Mouse (Mus musculus): ENCODE data around the gene Lrch4. TPM values are rescaled to one million over a fixed set of nuclear protein-coding genes. Genes with fewer than 3 reads are reported as not detected.
"Not testable (repeated sequence)": the region's sequence is repeated elsewhere in the genome, so short reads cannot be mapped to it uniquely, and the experiment has no call there.

Gene Lrch4
- polyA plus RNA-seq, 1 experiment = 16.9 TPM

DNA sequence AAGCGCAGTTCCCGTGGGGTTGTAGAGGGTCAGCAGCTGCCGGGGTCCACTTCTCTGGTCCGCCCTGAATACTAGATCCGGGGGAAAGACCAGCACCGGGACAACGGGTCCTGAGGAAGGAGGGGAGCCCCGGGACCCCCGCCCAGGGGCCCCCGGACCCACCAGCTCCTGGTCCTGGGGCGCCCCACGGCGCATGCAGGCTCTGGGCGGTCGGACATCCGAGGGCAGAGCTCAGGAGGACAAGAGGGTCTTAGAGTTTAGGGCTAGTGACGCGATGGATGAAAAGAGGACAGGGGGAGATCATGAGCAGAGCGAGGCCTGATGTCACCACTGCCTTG is 28.7 kb upstream of the Lrch4 start:
- DNase-seq (ENCODE audit: low read depth) = no peak
- TF ChIP-seq CTCF (IDR thresholded peaks at IDR 0.05; ENCODE audit: borderline replicate concordance, extremely low read depth, insufficient read depth, insufficient read length) (no peak), POLR2A (IDR thresholded peaks at IDR 0.05; ENCODE audit: borderline replicate concordance, extremely low read depth, insufficient read depth, insufficient read length, poor library complexity, severe bottlenecking) (no peak)

- DNase-seq (ENCODE audit: low read depth) = peak; percentile 100
- peak; percentile 14; the same call in 1 of the 2 replicates for TF ChIP-seq POLR2A (IDR thresholded peaks at IDR 0.05; ENCODE audit: borderline replicate concordance, extremely low read depth, insufficient read depth, insufficient read length, poor library complexity, severe bottlenecking)
- TF ChIP-seq CTCF (IDR thresholded peaks at IDR 0.05; ENCODE audit: borderline replicate concordance, extremely low read depth, insufficient read depth, insufficient read length) = no peak
These were observed 28.1 kb upstream of the Lrch4 start, which contains the start of gene Mospd3 for GRCm38 (mm10) chr5:137600619-137601364. Mospd3 (minus strand) TSS chr5:137601058.

- TF ChIP-seq POLR2A (IDR thresholded peaks at IDR 0.05; ENCODE audit: borderline replicate concordance, extremely low read depth, insufficient read depth, insufficient read length, poor library complexity, severe bottlenecking) (no peak), CTCF (IDR thresholded peaks at IDR 0.05; ENCODE audit: borderline replicate concordance, extremely low read depth, insufficient read depth, insufficient read length) (no peak)
- DNase-seq (ENCODE audit: low read depth) = no peak
These were observed 27.6 kb upstream of the Lrch4 start for GRCm38 (mm10) chr5:137601365-137601729.

- no peak for DNase-seq (ENCODE audit: low read depth)
- TF ChIP-seq POLR2A (IDR thresholded peaks at IDR 0.05; ENCODE audit: borderline replicate concordance, extremely low read depth, insufficient read depth, insufficient read length, poor library complexity, severe bottlenecking) (no peak), CTCF (IDR thresholded peaks at IDR 0.05; ENCODE audit: borderline replicate concordance, extremely low read depth, insufficient read depth, insufficient read length) (no peak)
These were observed 20.9 kb upstream of the Lrch4 start for GRCm38 (mm10) chr5:137607860-137608653.

DNA sequence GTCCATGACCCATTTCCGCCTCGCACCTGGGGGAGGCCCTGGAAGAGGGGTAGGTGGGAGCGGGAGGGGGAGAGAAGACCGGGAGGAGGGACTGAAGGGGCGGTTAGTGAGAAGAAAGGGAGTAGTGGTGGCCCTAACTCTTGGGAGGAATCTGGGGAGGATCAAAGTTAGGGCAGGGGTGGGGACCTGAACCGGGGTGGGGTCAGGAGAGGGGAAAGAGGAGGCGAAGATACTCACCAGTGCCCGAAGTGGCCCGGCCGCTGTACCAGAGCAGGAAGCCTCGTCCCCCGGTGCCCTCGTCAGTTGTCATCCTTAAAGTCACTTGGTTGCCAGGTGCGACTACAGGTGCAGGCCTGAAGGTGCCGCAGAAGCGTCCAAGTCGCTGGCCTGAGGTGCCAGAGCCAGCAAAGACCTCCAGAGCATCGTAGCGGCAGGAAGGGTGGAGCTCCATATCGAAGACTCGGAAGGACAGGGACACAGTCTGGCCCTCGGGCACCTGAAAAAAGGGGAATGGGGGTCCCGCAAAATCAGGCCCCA is 20.2 kb upstream of the Lrch4 start:
- no peak for DNase-seq (ENCODE audit: low read depth)
- TF ChIP-seq CTCF (IDR thresholded peaks at IDR 0.05; ENCODE audit: borderline replicate concordance, extremely low read depth, insufficient read depth, insufficient read length) (no peak), POLR2A (IDR thresholded peaks at IDR 0.05; ENCODE audit: borderline replicate concordance, extremely low read depth, insufficient read depth, insufficient read length, poor library complexity, severe bottlenecking) (no peak)

GRCm38 (mm10) chr5:137609292-137609691 is 19.6 kb upstream of the Lrch4 start:
- TF ChIP-seq POLR2A (IDR thresholded peaks at IDR 0.05; ENCODE audit: borderline replicate concordance, extremely low read depth, insufficient read depth, insufficient read length, poor library complexity, severe bottlenecking) = no peak
- no peak for TF ChIP-seq CTCF (IDR thresholded peaks at IDR 0.05; ENCODE audit: borderline replicate concordance, extremely low read depth, insufficient read depth, insufficient read length)
- no peak for DNase-seq (ENCODE audit: low read depth)

- no peak for DNase-seq (ENCODE audit: low read depth)
These were observed 18.9 kb upstream of the Lrch4 start for GRCm38 (mm10) chr5:137610056-137610455.

DNA sequence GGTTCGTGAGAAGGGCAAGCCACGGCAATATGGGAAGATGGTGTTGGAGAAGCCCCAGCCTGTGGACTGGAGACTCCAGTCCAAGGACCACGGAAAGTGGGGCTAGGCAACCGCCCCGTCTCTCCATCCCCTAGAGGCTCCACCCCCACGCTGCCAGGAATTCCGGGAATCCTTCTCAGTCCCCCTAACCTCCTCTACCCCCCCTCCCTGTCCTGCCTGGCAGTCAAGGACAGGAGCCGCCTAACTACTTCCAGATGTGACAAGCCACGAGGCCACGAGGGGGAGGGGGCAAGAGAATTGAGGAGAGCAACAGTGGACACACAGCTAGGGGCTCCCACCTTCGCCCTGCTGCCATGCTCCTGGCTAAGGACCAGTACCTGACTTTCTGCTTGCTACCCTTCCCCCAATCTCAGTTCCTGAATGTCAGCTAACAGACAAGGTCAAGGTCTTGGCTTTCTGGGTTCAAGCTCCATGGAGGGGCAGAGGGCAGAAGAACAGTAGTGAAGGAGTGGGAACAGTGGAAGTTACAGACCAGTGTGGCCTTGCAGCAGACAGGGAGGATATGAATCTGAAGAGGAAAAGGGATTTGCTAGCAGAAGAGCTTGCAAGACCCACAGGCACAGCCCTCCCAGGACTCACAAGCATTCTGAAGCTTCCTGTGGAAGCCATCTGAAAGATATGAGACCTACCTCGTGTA is 18.2 kb upstream of the Lrch4 start:
- DNase-seq (ENCODE audit: low read depth) = no peak
- no peak for TF ChIP-seq POLR2A (IDR thresholded peaks at IDR 0.05; ENCODE audit: borderline replicate concordance, extremely low read depth, insufficient read depth, insufficient read length, poor library complexity, severe bottlenecking)
- TF ChIP-seq CTCF (IDR thresholded peaks at IDR 0.05; ENCODE audit: borderline replicate concordance, extremely low read depth, insufficient read depth, insufficient read length) = no peak

More at GRCm38 (mm10) chr5:137610056-137610455, 18.9 kb upstream of the Lrch4 start:
- no peak for TF ChIP-seq POLR2A (IDR thresholded peaks at IDR 0.05; ENCODE audit: borderline replicate concordance, extremely low read depth, insufficient read depth, insufficient read length, poor library complexity, severe bottlenecking)
- no peak for TF ChIP-seq CTCF (IDR thresholded peaks at IDR 0.05; ENCODE audit: borderline replicate concordance, extremely low read depth, insufficient read depth, insufficient read length)

DNA sequence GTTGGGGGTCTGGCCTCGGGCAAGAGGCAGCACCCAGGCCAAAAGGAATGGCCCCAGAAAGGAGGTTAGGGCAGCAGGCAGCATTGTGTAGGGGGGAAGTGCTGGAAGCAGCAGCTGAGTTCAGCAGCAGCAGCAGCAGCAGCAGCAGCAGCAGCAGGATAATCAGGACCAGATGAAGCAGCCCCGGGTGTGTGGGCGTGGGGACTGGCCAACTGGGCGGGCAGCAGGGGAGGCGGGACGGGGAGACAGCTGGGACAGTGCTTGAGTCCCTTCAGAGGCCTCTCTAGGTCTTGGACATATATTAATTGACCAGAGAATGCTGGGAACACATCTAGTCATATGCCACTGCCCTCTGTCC is 17.7 kb upstream of the Lrch4 start:
- DNase-seq (ENCODE audit: low read depth) = no peak
- TF ChIP-seq CTCF (IDR thresholded peaks at IDR 0.05; ENCODE audit: borderline replicate concordance, extremely low read depth, insufficient read depth, insufficient read length) = no peak
- TF ChIP-seq POLR2A (IDR thresholded peaks at IDR 0.05; ENCODE audit: borderline replicate concordance, extremely low read depth, insufficient read depth, insufficient read length, poor library complexity, severe bottlenecking) = no peak

DNA sequence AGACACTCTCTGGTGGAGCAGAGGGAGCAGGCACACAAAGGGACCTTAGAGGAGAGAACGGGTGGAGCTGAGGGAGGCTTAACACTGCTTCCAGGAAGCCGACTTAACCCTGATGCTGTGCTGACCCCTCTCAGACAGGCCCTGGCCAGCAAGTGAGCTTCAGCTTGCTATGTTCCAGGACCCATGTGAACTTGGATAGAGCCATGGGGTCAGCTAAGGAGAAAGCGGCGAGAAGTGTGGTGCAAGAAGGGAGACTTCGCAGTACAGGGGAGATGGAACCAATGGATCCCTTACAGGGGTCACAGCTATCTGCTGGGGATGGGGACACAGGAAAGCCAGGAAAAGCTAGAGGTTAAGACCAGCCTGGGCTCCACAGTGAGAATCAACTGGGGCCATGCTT is 15.8 kb upstream of the Lrch4 start:
- TF ChIP-seq CTCF (IDR thresholded peaks at IDR 0.05; ENCODE audit: borderline replicate concordance, extremely low read depth, insufficient read depth, insufficient read length) (no peak), POLR2A (IDR thresholded peaks at IDR 0.05; ENCODE audit: borderline replicate concordance, extremely low read depth, insufficient read depth, insufficient read length, poor library complexity, severe bottlenecking) (no peak)

DNA sequence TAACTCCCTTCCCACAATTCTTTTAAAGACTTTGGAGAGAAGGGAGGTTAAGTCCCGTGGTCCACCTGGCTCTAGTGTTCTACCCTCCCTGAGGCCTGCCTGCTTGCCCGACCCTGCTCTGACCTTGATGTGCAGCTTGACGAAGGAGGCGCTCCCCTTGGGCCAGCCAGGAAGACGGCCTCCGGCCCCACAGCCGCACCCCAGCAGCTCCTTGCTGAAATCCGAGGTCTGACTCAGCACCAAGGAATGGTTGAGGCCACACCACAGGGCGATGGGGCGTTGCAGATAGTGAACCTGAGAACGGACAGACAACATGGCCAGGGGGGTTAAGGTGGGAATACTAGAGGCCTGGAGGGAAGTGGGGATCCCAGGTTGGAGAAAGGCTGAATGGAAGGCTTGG is 15.4 kb upstream of the Lrch4 start, which contains the start of gene Pcolce:
TSS of gene Pcolce (minus strand) at position 235 of the 400 bp plus-strand sequence.
- DNase-seq (ENCODE audit: low read depth) = no peak
- TF ChIP-seq POLR2A (IDR thresholded peaks at IDR 0.05; ENCODE audit: borderline replicate concordance, extremely low read depth, insufficient read depth, insufficient read length, poor library complexity, severe bottlenecking) (no peak), CTCF (IDR thresholded peaks at IDR 0.05; ENCODE audit: borderline replicate concordance, extremely low read depth, insufficient read depth, insufficient read length) (no peak)

More for the DNA sequence above, 15.8 kb upstream of the Lrch4 start:
- DNase-seq (ENCODE audit: low read depth) = no peak

DNA sequence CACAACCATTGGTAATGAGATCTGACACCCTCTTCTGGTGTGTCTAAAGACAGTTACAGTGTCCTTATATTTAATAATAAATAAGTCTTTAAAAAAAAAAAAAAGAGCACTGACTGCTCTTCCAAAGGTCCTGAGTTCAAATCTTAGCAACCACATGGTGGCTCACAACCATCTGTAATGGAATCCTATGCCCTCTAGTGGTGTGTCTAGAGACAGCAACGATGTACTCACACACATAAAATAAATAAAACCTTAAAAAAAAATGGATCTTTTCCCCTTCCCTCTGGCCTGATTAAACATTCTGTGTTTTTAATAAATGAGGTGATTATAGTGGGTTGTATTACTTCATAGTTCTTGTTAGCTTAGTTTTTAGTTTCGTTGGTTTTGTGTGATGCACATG is 14.0 kb upstream of the Lrch4 start:
- not testable (repeated sequence) for DNase-seq (ENCODE audit: low read depth)

All from brain, embryonic 14.5 days (tissue).